Mouse (Mus musculus): ENCODE measurements around the gene Gtsf2. TPM values are rescaled to one million over a fixed set of nuclear protein-coding genes. Genes with fewer than 3 reads are reported as not detected.

Gene Gtsf2
- not detected in 2 replicates for polyA plus RNA-seq (2015; fragmentation: Nextera tagmentation; extraction: Ambion mirVana)

DNA sequence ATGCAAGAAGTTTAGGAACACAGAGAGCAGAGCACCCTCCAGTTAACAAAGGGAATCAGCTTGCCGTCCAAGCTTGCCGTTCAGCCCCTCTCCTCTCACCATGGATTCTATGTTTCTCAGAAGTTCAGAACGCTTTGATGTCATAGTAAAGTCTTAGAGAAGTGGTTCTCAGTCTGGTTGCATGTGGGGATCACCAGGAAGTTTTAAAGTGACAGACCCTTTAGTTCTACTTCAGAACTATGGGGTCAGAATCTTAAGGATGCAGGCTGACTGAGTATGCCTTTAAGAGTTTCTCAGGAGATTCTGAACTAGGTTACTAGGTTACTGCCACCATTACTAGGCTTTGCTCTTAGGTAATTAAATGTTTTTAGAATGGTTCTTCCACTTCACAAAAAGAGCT lies at the start of gene Gtsf2:
Gene Gtsf2, minus strand, starts transcription at position 101 of the 400 bp plus-strand sequence.
- H3K36me3 ChIP-seq (replicated peaks; ENCODE audit: insufficient read depth, low read length): no peaks in the 10 kb centered on the region
- no peaks in the 10 kb centered on the region for H3K9me3 ChIP-seq (ENCODE audit: low read length)
- ATAC-seq (no peak), DNase-seq (no peak)
- TF ChIP-seq EP300 (IDR thresholded peaks at IDR 0.05; ENCODE audit: low read depth) (no peak), CTCF (IDR thresholded peaks at IDR 0.05; ENCODE audit: low read depth) (no peak)
- H3K9ac ChIP-seq (replicated peaks): no peak within 1 kb of the TSS
- 56% methylated on average over 3 of the region's 3 CpGs for WGBS (ENCODE audit: insufficient replicate concordance)
- no peaks in the 10 kb centered on the region; the same call in 1 of the 2 replicates for H3K27me3 ChIP-seq (ENCODE audit: insufficient read depth, low read length)
- no peak within 1 kb of the TSS for H3K27ac ChIP-seq (ENCODE audit: low read depth)
- no peak within 1 kb of the TSS for H3K4me2 ChIP-seq (ENCODE audit: low read depth, low read length)
- no peak within 1 kb of the TSS for H3K4me3 ChIP-seq (ENCODE audit: low read depth, low read length)
- H3K4me1 ChIP-seq (ENCODE audit: insufficient read depth): no peaks in the 10 kb centered on the region

DNA sequence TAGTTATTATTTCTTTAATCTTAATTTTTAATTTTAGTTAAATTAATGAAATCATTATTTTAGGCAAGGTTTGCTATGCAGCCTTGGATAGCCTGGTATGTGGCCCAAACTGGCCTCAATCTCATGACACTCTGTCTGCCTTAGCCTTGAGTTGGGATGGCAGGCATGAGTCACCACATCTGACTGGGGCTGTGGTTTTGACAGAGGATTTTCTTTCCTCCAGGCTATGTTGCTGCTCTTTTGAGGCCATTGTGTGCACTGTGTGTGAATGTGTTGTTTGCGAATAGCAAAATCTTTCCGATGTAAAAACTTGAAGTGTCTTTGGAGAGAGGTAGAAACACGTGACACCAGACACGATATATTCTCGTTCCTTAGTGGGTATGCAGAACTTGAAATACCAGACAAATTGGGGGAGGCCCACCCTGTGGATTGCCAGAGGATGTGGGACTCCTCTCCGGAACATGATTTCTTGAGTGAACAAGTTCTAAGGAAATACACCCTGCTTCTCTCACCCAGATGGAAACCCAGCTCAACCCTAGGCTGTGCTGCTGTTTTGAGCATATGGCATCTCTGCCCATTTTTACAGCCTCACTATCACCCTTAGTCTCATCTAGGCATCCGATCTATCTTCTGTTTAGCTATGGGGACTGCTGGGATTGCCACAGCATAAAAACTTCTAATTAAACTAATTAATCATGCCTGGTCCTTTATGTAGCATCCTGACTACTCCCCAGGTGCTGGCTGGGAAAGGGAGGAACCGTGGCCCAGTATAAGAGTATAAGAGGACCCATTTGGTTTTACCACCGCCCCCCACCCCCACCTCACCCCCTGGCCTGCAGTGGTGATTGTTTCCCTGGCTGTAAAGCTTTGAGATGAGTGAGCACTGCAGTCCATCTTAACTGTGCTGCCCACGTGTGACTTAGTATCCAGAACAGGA lies 48.2 kb upstream of the Gtsf2 start:
- DNase-seq (no peak), ATAC-seq (no peak)
- Histone ChIP-seq H3K27me3 (ENCODE audit: insufficient read depth, low read length) (no peaks in the 10 kb centered on the region), H3K27ac (ENCODE audit: low read depth) (no peak overlapping the region), H3K4me3 (ENCODE audit: low read depth, low read length) (no peak overlapping the region), H3K4me2 (ENCODE audit: low read depth, low read length) (no peak overlapping the region), H3K9ac (replicated peaks) (no peak overlapping the region), H3K9me3 (ENCODE audit: low read length) (no peaks in the 10 kb centered on the region), H3K4me1 (ENCODE audit: insufficient read depth) (no peaks in the 10 kb centered on the region), H3K36me3 (replicated peaks; ENCODE audit: insufficient read depth, low read length) (peaks cover 3% of the 10 kb centered on the region; the same call in 1 of the 2 replicates)
- 76% methylated on average over 10 of the region's 10 CpGs for WGBS (ENCODE audit: insufficient replicate concordance)
- TF ChIP-seq EP300 (IDR thresholded peaks at IDR 0.05; ENCODE audit: low read depth) (no peak), CTCF (IDR thresholded peaks at IDR 0.05; ENCODE audit: low read depth) (no peak)

DNA sequence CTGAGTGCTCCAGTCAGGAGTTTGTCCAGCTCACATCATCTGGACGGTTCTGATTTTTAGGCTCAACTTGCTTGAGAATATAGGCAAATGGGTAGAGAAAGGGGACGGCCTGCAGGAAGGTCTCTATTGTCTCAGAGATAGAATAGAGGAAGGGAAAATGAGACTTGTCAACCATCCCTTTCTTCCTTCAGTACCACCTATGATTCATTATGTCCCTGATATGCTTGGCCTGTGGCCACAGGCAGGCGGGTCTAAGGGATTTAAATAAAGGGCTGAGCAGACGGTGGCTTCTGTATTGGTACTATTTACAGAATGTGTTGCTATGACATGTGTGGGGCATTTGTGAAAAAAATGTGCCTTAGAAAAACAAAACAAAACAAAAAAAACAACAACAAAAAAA lies 40.1 kb upstream of the Gtsf2 start:
- TF ChIP-seq CTCF (IDR thresholded peaks at IDR 0.05; ENCODE audit: low read depth) (no peak), EP300 (IDR thresholded peaks at IDR 0.05; ENCODE audit: low read depth) (no peak)
- no peak for ATAC-seq
- Histone ChIP-seq H3K4me1 (ENCODE audit: insufficient read depth) (no peaks in the 10 kb centered on the region), H3K9me3 (ENCODE audit: low read length) (no peaks in the 10 kb centered on the region), H3K4me2 (ENCODE audit: low read depth, low read length) (no peak overlapping the region), H3K4me3 (ENCODE audit: low read depth, low read length) (no peak overlapping the region), H3K9ac (replicated peaks) (no peak overlapping the region), H3K27ac (ENCODE audit: low read depth) (no peak overlapping the region), H3K27me3 (ENCODE audit: insufficient read depth, low read length) (no peaks in the 10 kb centered on the region), H3K36me3 (replicated peaks; ENCODE audit: insufficient read depth, low read length) (peaks cover 6% of the 10 kb centered on the region)
- WGBS (ENCODE audit: insufficient replicate concordance): 57% methylated on average over 4 of the region's 4 CpGs
- no peak for DNase-seq

DNA sequence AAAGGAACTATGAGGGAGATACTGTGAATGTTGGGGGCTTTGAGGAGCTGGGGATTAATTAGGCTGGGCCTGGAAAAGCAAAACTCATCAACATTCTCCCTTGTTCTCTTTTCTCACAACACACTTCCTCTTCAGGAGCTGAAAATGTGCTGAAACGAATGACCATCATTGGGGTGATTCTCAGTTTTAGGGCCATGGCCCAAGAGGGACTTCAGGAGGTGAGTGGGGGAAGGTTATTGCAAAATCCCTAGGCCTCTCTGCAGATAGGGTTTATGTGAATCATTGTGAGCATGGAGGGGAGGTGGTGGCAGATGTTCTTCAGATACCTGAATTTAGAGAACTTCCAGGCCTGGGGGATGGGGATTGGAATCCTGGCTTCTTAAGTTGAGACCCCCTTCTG lies 38.4 kb upstream of the Gtsf2 start:
- H3K9ac ChIP-seq (replicated peaks): no peak overlapping the region
- no peaks in the 10 kb centered on the region for H3K9me3 ChIP-seq (ENCODE audit: low read length)
- H3K4me2 ChIP-seq (ENCODE audit: low read depth, low read length): no peak overlapping the region
- H3K4me3 ChIP-seq (ENCODE audit: low read depth, low read length): no peak overlapping the region
- WGBS (ENCODE audit: insufficient replicate concordance): 30% methylated on average over 1 of the region's 1 CpGs
- no peaks in the 10 kb centered on the region for H3K4me1 ChIP-seq (ENCODE audit: insufficient read depth)
- no peak overlapping the region for H3K27ac ChIP-seq (ENCODE audit: low read depth)
- H3K27me3 ChIP-seq (ENCODE audit: insufficient read depth, low read length): no peaks in the 10 kb centered on the region
- ATAC-seq: no peak
- TF ChIP-seq EP300 (IDR thresholded peaks at IDR 0.05; ENCODE audit: low read depth) (no peak), CTCF (IDR thresholded peaks at IDR 0.05; ENCODE audit: low read depth) (no peak)
- H3K36me3 ChIP-seq (replicated peaks; ENCODE audit: insufficient read depth, low read length): peaks cover 4% of the 10 kb centered on the region
- no peak for DNase-seq

DNA sequence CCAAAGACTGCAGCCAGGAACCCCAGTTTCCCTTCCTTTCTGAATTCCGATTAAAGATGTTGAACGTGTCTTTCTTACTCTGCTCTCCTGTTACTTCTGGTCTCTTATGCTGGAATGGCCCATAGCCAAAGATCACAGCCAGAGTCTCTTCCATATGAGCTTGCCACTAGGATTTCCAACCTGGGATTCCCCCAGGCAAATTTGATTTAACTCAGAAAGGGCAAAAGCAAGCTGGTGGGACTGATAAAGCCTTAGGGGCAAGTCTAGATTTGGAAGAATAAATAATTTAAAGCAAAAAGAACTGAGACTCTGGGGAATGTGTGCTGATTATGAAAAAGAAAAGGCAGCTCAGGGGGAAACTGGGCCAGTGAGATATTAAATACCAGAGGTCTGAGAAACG lies 36.8 kb upstream of the Gtsf2 start:
- no peak overlapping the region for H3K4me2 ChIP-seq (ENCODE audit: low read depth, low read length)
- no peak overlapping the region for H3K27ac ChIP-seq (ENCODE audit: low read depth)
- H3K27me3 ChIP-seq (ENCODE audit: insufficient read depth, low read length): no peaks in the 10 kb centered on the region
- 85% methylated on average over 3 of the region's 3 CpGs for WGBS (ENCODE audit: insufficient replicate concordance)
- ATAC-seq (no peak), DNase-seq (no peak)
- H3K4me3 ChIP-seq (ENCODE audit: low read depth, low read length): no peak overlapping the region
- H3K9ac ChIP-seq (replicated peaks): no peak overlapping the region
- H3K36me3 ChIP-seq (replicated peaks; ENCODE audit: insufficient read depth, low read length): peaks cover 4% of the 10 kb centered on the region; the same call in 1 of the 2 replicates
- H3K9me3 ChIP-seq (ENCODE audit: low read length): no peaks in the 10 kb centered on the region
- no peak for TF ChIP-seq EP300 (IDR thresholded peaks at IDR 0.05; ENCODE audit: low read depth)
- no peak for TF ChIP-seq CTCF (IDR thresholded peaks at IDR 0.05; ENCODE audit: low read depth)
- no peaks in the 10 kb centered on the region for H3K4me1 ChIP-seq (ENCODE audit: insufficient read depth)

DNA sequence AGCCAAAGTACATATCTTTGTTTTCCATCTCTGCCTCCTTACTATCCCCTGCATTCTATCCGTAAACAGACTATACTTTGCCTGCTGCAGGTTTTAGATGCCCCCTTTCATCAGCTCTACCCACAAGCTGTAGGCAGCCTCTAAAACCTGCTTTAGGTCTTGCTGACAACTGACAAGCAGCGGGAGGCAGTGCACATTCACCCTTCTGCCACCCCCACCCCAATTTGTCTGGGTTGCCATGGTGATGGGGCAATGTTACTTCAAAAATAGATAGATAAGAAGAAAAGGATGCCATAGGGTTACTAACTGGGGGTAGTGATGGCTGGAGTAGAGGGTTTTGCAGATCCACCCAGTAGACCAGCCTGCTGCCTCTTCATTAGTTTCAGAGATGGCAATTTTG lies 36.2 kb upstream of the Gtsf2 start:
- Histone ChIP-seq H3K9me3 (ENCODE audit: low read length) (no peaks in the 10 kb centered on the region), H3K27ac (ENCODE audit: low read depth) (no peak overlapping the region)

More for the DNA sequence above, 36.2 kb upstream of the Gtsf2 start:
- H3K4me2 ChIP-seq (ENCODE audit: low read depth, low read length): no peak overlapping the region
- H3K27me3 ChIP-seq (ENCODE audit: insufficient read depth, low read length): no peaks in the 10 kb centered on the region
- ATAC-seq (no peak), DNase-seq (no peak)
- no peak overlapping the region for H3K9ac ChIP-seq (replicated peaks)
- H3K4me3 ChIP-seq (ENCODE audit: low read depth, low read length): no peak overlapping the region
- no peak for TF ChIP-seq CTCF (IDR thresholded peaks at IDR 0.05; ENCODE audit: low read depth)
- no peak for TF ChIP-seq EP300 (IDR thresholded peaks at IDR 0.05; ENCODE audit: low read depth)
- H3K36me3 ChIP-seq (replicated peaks; ENCODE audit: insufficient read depth, low read length): peaks cover 6% of the 10 kb centered on the region; the same call in 1 of the 2 replicates
- WGBS (ENCODE audit: insufficient replicate concordance): 67% methylated on average over 2 of the region's 2 CpGs
- no peaks in the 10 kb centered on the region for H3K4me1 ChIP-seq (ENCODE audit: insufficient read depth)
